8 mouse cellular contexts compared by ENCODE assay signal in the genomic region with DNA sequence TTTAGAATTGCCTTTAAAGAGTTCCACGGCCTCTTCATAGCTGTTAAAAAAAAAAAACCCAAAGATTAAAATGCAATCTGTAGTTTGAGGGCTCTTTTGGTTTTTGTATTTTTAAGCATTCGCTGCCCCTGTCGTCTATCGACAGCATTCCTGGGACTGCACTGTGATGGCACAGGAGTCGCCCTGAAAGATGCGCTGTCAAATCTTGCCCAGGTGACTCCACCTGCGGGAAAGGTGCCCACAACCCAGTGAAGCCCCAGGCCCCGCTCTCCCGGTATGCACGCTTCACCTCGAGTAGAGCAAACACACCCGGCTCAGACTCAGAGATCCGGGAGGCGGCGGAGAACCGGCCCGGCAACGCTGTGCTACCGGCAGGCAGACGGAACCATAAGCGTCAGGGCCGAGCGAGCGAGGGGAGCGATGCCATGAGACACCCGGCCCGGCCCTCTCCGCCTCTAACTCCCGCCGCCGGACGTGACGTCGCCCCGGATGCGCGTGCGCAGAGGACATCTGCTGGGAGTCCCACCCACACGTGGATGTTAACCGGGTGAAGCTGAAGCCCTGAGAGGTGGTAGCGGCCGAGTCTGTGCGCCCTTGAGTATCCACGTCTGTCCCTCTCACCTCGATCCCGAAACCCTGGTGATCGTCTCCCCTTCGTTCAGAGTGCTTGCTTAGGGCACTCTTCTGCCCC. TPM values are rescaled to one million over a fixed set of nuclear protein-coding genes. Genes with fewer than 3 reads are reported as not detected.
DNase-seq lines count a peak whose midpoint lies in the region; ATAC-seq and TF ChIP-seq lines count a peak whose summit lies in the region.

A gene (minus strand): TSS at position 482 of the 691 bp plus-strand sequence.

- peak within 1 kb of the TSS; percentile 92 for H3K9ac ChIP-seq in heart, embryonic 12.5 days
- peak within 1 kb of the TSS; percentile 75 for H3K9ac ChIP-seq in kidney, postnatal 0 days (ENCODE audit: low read depth, low read length)
- H3K9ac ChIP-seq in liver, embryonic 11.5 days (ENCODE audit: low read depth, low read length) = peak within 1 kb of the TSS; percentile 77
- peak within 1 kb of the TSS; percentile 73 for H3K9ac ChIP-seq in stomach, embryonic 14.5 days (replicated peaks; ENCODE audit: low read depth, low read length)

- peaks cover 6% of the 10 kb centered on the region for H3K4me1 ChIP-seq in heart, embryonic 12.5 days (replicated peaks)
- H3K4me1 ChIP-seq in kidney, postnatal 0 days (replicated peaks; ENCODE audit: insufficient read depth, low read length) = no peaks in the 10 kb centered on the region
- peaks cover 7% of the 10 kb centered on the region; the same call in 1 of the 2 replicates for H3K4me1 ChIP-seq in liver, embryonic 11.5 days (replicated peaks; ENCODE audit: control insufficient read depth, insufficient read depth, low read length)
- 0 out of 2 replicates have a peak, but pooled peaks cover 5% of the 10 kb centered on the region for H3K4me1 ChIP-seq in stomach, embryonic 14.5 days (ENCODE audit: control insufficient read depth, insufficient read depth, low read length)

- no peaks in the 10 kb centered on the region for H3K9me3 ChIP-seq in heart, embryonic 12.5 days (replicated peaks)
- no peaks in the 10 kb centered on the region for H3K9me3 ChIP-seq in kidney, postnatal 0 days (replicated peaks; ENCODE audit: low read length)
- no peaks in the 10 kb centered on the region for H3K9me3 ChIP-seq in liver, embryonic 11.5 days (ENCODE audit: control insufficient read depth, low read length)
- H3K9me3 ChIP-seq in stomach, embryonic 14.5 days (ENCODE audit: control insufficient read depth, low read depth, low read length) = no peaks in the 10 kb centered on the region

- peaks cover 17% of the 10 kb centered on the region for H3K36me3 ChIP-seq in heart, embryonic 12.5 days
- no peaks in the 10 kb centered on the region for H3K36me3 ChIP-seq in kidney, postnatal 0 days (ENCODE audit: insufficient read depth, low read length)
- H3K36me3 ChIP-seq in liver, embryonic 11.5 days (ENCODE audit: control insufficient read depth, insufficient read depth, low read length) = no peaks in the 10 kb centered on the region
- H3K36me3 ChIP-seq in stomach, embryonic 14.5 days (ENCODE audit: control insufficient read depth, insufficient read depth, low read length) = peaks cover 3% of the 10 kb centered on the region; the same call in 1 of the 2 replicates

- peak; percentile 97 for DNase-seq in CD4-positive helper T cell, adult 2 months (ENCODE audit: low read depth, low spot score)
- peak; percentile 91 for DNase-seq in brain, embryonic 18.5 days (ENCODE audit: low read depth, low spot score)
- DNase-seq in kidney, postnatal 0 days (ENCODE audit: low spot score) = peak; percentile 97
- peak; percentile 99 for DNase-seq in liver, embryonic 11.5 days (ENCODE audit: low spot score)
- peak; percentile 98 for DNase-seq in naive thymus-derived CD4-positive, alpha-beta T cell, adult 2 months (ENCODE audit: low read depth)

- peak within 1 kb of the TSS; percentile 91 for H3K4me3 ChIP-seq in heart, embryonic 12.5 days
- peak within 1 kb of the TSS; percentile 60 for H3K4me3 ChIP-seq in kidney, postnatal 0 days (replicated peaks; ENCODE audit: low read depth, low read length)
- peak within 1 kb of the TSS; percentile 68 for H3K4me3 ChIP-seq in liver, embryonic 11.5 days (ENCODE audit: low read depth, low read length)
- peak within 1 kb of the TSS; percentile 64 for H3K4me3 ChIP-seq in stomach, embryonic 14.5 days (ENCODE audit: low read depth, low read length)

- ATAC-seq in erythroid progenitor cell, adult 5-6 weeks (replicated peaks; ENCODE audit: low FRiP score, poor library complexity, severe bottlenecking) = peak; percentile 97
- peak; percentile 93 for ATAC-seq in heart, embryonic 12.5 days (ENCODE audit: insufficient number of reproducible peaks, low FRiP score)
- peak; percentile 95 for ATAC-seq in kidney, postnatal 0 days (replicated peaks; ENCODE audit: low FRiP score, low read depth)
- peak; percentile 93 for ATAC-seq in liver, embryonic 11.5 days (replicated peaks; ENCODE audit: low FRiP score)
- ATAC-seq in stomach, embryonic 14.5 days (ENCODE audit: insufficient number of reproducible peaks, insufficient read depth, low FRiP score, low read depth) = peak; percentile 94

- peak; percentile 7; the same call in 1 of the 2 replicates for TF ChIP-seq CTCF in kidney, postnatal 0 days (IDR thresholded peaks at IDR 0.05; ENCODE audit: low read depth)

- H3K27me3 ChIP-seq in heart, embryonic 12.5 days (replicated peaks) = no peaks in the 10 kb centered on the region
- no peaks in the 10 kb centered on the region for H3K27me3 ChIP-seq in kidney, postnatal 0 days (ENCODE audit: insufficient read depth, low read length)
- H3K27me3 ChIP-seq in liver, embryonic 11.5 days (replicated peaks; ENCODE audit: control insufficient read depth, insufficient read depth, low read length) = no peaks in the 10 kb centered on the region
- no peaks in the 10 kb centered on the region for H3K27me3 ChIP-seq in stomach, embryonic 14.5 days (ENCODE audit: control insufficient read depth, insufficient read depth, low read length)

- WGBS in heart, embryonic 12.5 days = under 1% methylated on average over 48 of the region's 48 CpGs
- WGBS in kidney, postnatal 0 days = under 1% methylated on average over 48 of the region's 48 CpGs
- under 1% methylated on average over 48 of the region's 48 CpGs for WGBS in liver, embryonic 11.5 days
- under 1% methylated on average over 48 of the region's 48 CpGs for WGBS in stomach, embryonic 14.5 days

- peak within 1 kb of the TSS; percentile 72 for H3K27ac ChIP-seq in heart, embryonic 12.5 days (ENCODE audit: poor library complexity, severe bottlenecking)
- peak within 1 kb of the TSS; percentile 62; the same call in 1 of the 2 replicates for H3K27ac ChIP-seq in kidney, postnatal 0 days
- peak within 1 kb of the TSS; percentile 69 for H3K27ac ChIP-seq in liver, embryonic 11.5 days (ENCODE audit: low read depth, low read length)
- H3K27ac ChIP-seq in stomach, embryonic 14.5 days (ENCODE audit: low read length) = peak within 1 kb of the TSS; percentile 72

- H3K4me2 ChIP-seq in heart, embryonic 12.5 days = peak within 1 kb of the TSS; percentile 73
- H3K4me2 ChIP-seq in kidney, postnatal 0 days (ENCODE audit: low read length) = peak within 1 kb of the TSS; percentile 88
- H3K4me2 ChIP-seq in liver, embryonic 11.5 days = peak within 1 kb of the TSS; percentile 74
- peak within 1 kb of the TSS; percentile 66 for H3K4me2 ChIP-seq in stomach, embryonic 14.5 days (replicated peaks; ENCODE audit: low read depth, low read length)

RNA-seq across cellular contexts. Expression of the gene that starts here (rescaled TPM):
- total RNA-seq in erythroid progenitor cell, adult 5-6 weeks (2015; ENCODE audit: low replicate concordance) = 1.4 TPM in 1 of 2 replicates, not detected in the other
- total RNA-seq in erythroid progenitor cell, adult 5-6 weeks (2017; ENCODE audit: low replicate concordance) = 1.4 TPM in 1 of 2 replicates, not detected in the other
- polyA plus RNA-seq in heart, embryonic 12.5 days (2016; fragmentation: Nextera tagmentation; extraction: Ambion mirVana) = 50.9 and 52.3 TPM in 2 replicates
- polyA plus RNA-seq in kidney, postnatal 0 days (2015; fragmentation: Nextera tagmentation; extraction: Ambion mirVana) = 51.9 and 52.0 TPM in 2 replicates
- 28.9 and 34.8 TPM in 2 replicates for polyA plus RNA-seq in liver, embryonic 11.5 days (2014; fragmentation: Nextera tagmentation; extraction: Ambion mirVana)
- 47.8 and 51.6 TPM in 2 replicates for polyA plus RNA-seq in stomach, embryonic 14.5 days (2014; fragmentation: Nextera tagmentation; extraction: Ambion mirVana)

Comparison
In these comparisons a context has a peak if more than half of its experiments do, and no peak if none do; other contexts are left out.
1. Peak in every context shown above with its lines: DNase-seq, ATAC-seq, H3K4me3 ChIP-seq and H3K27ac ChIP-seq.